ENCODE assay signal across 15 mouse cellular contexts in the genomic region with DNA sequence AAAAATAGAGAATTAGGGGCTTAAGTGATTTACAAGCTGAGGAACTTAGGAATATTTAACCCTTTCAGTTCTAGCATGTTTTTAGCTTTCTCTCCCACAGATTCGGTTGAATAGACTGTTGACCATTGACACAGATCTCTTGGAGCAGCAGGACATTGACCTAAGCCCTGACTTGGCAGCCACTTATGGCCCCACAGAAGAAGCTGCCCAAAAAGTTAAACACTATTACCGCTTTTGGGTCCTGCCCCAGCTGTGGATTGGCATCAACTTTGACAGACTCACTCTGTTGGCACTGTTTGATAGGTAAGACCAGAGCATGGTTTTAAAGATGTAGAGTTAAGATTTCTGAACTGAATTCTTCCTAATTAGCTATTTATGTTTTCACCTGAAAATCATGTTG.
"Had no signal": no experiment of that assay in that cellular context is flagged by ENCODE, and none has a peak within 500 bp of the region (broad histone marks: within the 10 kb centered on the region; RNA-seq: fewer than 3 reads in every experiment).

No protein-coding gene starts in this region.

- H3K36me3 ChIP-seq: liver, embryonic 15.5 days had no signal

- H3K9ac ChIP-seq: liver, embryonic 12.5 days; liver, embryonic 15.5 days; lung, embryonic 15.5 days; midbrain, embryonic 13.5 days had no signal

- H3K27ac ChIP-seq: kidney, postnatal 0 days; left cerebral cortex, adult 2 months; liver, embryonic 12.5 days; liver, embryonic 15.5 days; lung, embryonic 15.5 days; midbrain, embryonic 10.5 days; midbrain, embryonic 13.5 days had no signal

- DNase-seq: layer of hippocampus, postnatal 36 days; lung, adult 18-20 months; lung, postnatal 10 days; lung, postnatal 36 days; thymus, adult 18-20 months; thymus, postnatal 36 days had no signal

- H3K27me3 ChIP-seq: liver, embryonic 12.5 days; liver, embryonic 15.5 days; lung, embryonic 15.5 days; megakaryocyte, embryonic 14.5 days; midbrain, embryonic 13.5 days had no signal

- H3K4me3 ChIP-seq: left cerebral cortex, adult 2 months; liver, embryonic 12.5 days; liver, embryonic 15.5 days; lung, embryonic 15.5 days; megakaryocyte, embryonic 14.5 days; midbrain, embryonic 10.5 days; midbrain, embryonic 13.5 days; myocyte had no signal

- H3K4me1 ChIP-seq: liver, embryonic 12.5 days; liver, embryonic 15.5 days; lung, embryonic 15.5 days; midbrain, embryonic 10.5 days; midbrain, embryonic 13.5 days had no signal
